Mouse (Mus musculus): ENCODE measurements around the gene Prss42. TPM values are rescaled to one million over a fixed set of nuclear protein-coding genes. Genes with fewer than 3 reads are reported as not detected.
A peak's percentile ranks its signal among the peaks of the same experiment; 100 is the strongest.

The Prss42 gene
- polyA plus RNA-seq, 1 experiment: not detected

DNA sequence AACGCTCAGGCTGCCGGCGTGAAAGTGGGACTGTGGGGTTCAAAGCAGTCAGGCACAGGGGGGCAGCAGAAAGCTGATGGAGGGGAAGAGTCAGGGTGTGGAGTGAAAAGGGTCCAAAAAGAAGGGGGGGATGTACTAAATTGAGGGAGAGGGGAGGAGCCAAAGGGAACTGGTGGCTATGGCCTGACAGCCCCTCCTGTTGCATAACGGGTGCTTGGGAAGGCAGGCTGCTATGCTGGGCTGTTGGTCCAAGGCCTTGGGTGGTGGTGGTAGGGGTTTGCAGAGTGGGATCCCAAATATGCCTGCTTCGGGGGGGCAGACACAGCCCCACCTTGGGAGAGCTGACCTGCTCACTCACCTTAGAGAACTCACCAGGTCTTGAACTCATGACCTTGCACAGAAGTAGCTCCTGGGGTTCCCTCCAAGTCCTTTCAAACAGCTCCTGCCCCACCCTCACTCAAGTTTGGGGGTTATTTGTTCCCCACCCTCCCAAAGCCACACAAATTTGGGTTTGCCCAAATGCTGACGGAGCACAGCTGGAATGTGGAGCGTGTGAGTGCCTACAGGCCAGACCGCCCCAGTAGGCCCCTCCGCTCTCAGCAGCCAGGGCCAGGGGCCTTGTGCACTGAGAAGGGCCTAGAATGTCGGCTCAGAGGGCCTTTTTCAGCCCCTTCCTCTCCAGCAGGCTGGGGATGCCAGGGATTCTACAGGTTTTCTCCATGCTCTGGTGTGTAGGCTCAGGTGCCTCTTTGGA, 22.5 kb upstream of the Prss42 start:
- TF ChIP-seq POLR2A (IDR thresholded peaks at IDR 0.05; ENCODE audit: low read depth, low read length) (no peak), CTCF (IDR thresholded peaks at IDR 0.05; ENCODE audit: extremely low read depth, insufficient read depth, insufficient read length, insufficient replicate concordance) (no peak)
- H3K4me3 ChIP-seq (ENCODE audit: extremely low read depth, insufficient read depth, insufficient read length): no peak overlapping the region
- no peak for DNase-seq (ENCODE audit: low read depth in 1 of 2, low spot score in 2 of 2)
- WGBS: 87% methylated on average over 10 of the region's 10 CpGs
- H3K27me3 ChIP-seq (ENCODE audit: control insufficient read depth, insufficient read depth, low read length): no peaks in the 10 kb centered on the region
- H3K4me1 ChIP-seq (ENCODE audit: control insufficient read depth, insufficient read depth, insufficient read length): no peaks in the 10 kb centered on the region
- no peak overlapping the region for H3K27ac ChIP-seq (ENCODE audit: insufficient read depth, low read length)
- H3K36me3 ChIP-seq (ENCODE audit: control insufficient read depth, insufficient read depth, low read length): no peaks in the 10 kb centered on the region

- DNase-seq (ENCODE audit: low read depth in 1 of 2, low spot score in 2 of 2): no peak
- Histone ChIP-seq H3K27me3 (ENCODE audit: control insufficient read depth, insufficient read depth, low read length) (peaks cover 3% of the 10 kb centered on the region; the same call in 1 of the 2 replicates), H3K4me3 (ENCODE audit: extremely low read depth, insufficient read depth, insufficient read length) (no peak overlapping the region), H3K36me3 (ENCODE audit: control insufficient read depth, insufficient read depth, low read length) (no peaks in the 10 kb centered on the region), H3K27ac (ENCODE audit: insufficient read depth, low read length) (no peak overlapping the region), H3K4me1 (ENCODE audit: control insufficient read depth, insufficient read depth, insufficient read length) (peaks cover 3% of the 10 kb centered on the region)
- TF ChIP-seq POLR2A (IDR thresholded peaks at IDR 0.05; ENCODE audit: low read depth, low read length) (no peak), CTCF (IDR thresholded peaks at IDR 0.05; ENCODE audit: extremely low read depth, insufficient read depth, insufficient read length, insufficient replicate concordance) (no peak)
- 90% methylated on average over 1 of the region's 1 CpGs for WGBS
Measured at GRCm38 (mm10) chr9:110778100-110778499, 19.9 kb upstream of the Prss42 start.

DNA sequence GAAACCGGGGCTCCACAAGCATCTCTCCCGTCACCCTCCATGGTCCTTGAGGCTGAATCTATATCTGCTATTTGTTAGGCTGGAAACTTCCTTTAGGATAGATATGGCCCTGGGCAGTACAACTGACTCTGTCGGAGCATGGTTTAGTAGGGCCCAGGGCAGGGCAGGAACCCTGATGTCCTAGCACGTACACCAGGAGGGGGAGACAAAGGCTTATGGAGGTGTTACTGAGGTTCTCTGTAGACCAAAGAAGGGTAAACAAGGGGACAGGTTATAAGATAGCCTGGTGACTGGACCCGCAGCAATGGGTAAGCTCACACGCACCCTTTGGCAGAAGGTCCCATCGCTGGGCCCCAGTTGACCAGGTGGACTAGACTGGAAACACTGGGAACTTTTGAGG, 19.4 kb upstream of the Prss42 start:
- WGBS: 91% methylated on average over 7 of the region's 7 CpGs

GRCm38 (mm10) chr9:110779242-110779913, 18.6 kb upstream of the Prss42 start:
- H3K27me3 ChIP-seq (ENCODE audit: control insufficient read depth, insufficient read depth, low read length): peaks cover 3% of the 10 kb centered on the region; the same call in 1 of the 2 replicates
- 71% methylated on average over 5 of the region's 5 CpGs for WGBS
- no peak for DNase-seq (ENCODE audit: low read depth in 1 of 2, low spot score in 2 of 2)
- no peak overlapping the region for H3K4me3 ChIP-seq (ENCODE audit: extremely low read depth, insufficient read depth, insufficient read length)
- no peak for TF ChIP-seq CTCF (IDR thresholded peaks at IDR 0.05; ENCODE audit: extremely low read depth, insufficient read depth, insufficient read length, insufficient replicate concordance)
- no peak for TF ChIP-seq POLR2A (IDR thresholded peaks at IDR 0.05; ENCODE audit: low read depth, low read length)
- H3K27ac ChIP-seq (ENCODE audit: insufficient read depth, low read length): no peak overlapping the region
- peaks cover 3% of the 10 kb centered on the region for H3K4me1 ChIP-seq (ENCODE audit: control insufficient read depth, insufficient read depth, insufficient read length)
- H3K36me3 ChIP-seq (ENCODE audit: control insufficient read depth, insufficient read depth, low read length): no peaks in the 10 kb centered on the region

More for the DNA sequence above, 19.4 kb upstream of the Prss42 start:
- peaks cover 3% of the 10 kb centered on the region for H3K4me1 ChIP-seq (ENCODE audit: control insufficient read depth, insufficient read depth, insufficient read length)
- DNase-seq (ENCODE audit: low read depth in 1 of 2, low spot score in 2 of 2): no peak
- H3K27ac ChIP-seq (ENCODE audit: insufficient read depth, low read length): no peak overlapping the region
- no peak for TF ChIP-seq CTCF (IDR thresholded peaks at IDR 0.05; ENCODE audit: extremely low read depth, insufficient read depth, insufficient read length, insufficient replicate concordance)
- no peak for TF ChIP-seq POLR2A (IDR thresholded peaks at IDR 0.05; ENCODE audit: low read depth, low read length)
- no peak overlapping the region for H3K4me3 ChIP-seq (ENCODE audit: extremely low read depth, insufficient read depth, insufficient read length)
- peaks cover 3% of the 10 kb centered on the region; the same call in 1 of the 2 replicates for H3K27me3 ChIP-seq (ENCODE audit: control insufficient read depth, insufficient read depth, low read length)
- H3K36me3 ChIP-seq (ENCODE audit: control insufficient read depth, insufficient read depth, low read length): no peaks in the 10 kb centered on the region

DNA sequence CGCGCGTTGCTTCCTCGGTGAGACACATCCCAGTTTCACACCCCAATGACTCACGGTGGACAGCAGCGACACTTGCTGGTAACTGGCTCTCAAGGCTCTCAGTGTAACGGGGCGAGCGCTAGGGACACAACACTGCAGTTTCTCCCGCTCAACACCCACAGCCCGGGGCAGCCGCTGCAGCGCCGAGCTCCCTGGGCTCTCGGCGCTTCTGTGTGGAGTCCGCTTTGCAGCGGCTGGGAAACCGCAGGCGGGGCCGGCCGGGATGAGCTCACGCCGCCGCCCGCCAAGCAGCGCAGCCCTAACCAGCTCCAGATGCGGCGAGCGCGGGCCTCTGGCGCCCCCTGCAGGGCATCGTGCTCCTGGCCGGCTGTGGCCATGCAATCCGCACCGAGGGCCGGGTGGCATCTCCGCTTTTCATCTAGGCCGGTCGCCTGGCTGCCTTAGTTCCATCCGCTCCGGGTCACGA, 16.7 kb upstream of the Prss42 start:
- Histone ChIP-seq H3K27me3 (ENCODE audit: control insufficient read depth, insufficient read depth, low read length) (peaks cover 3% of the 10 kb centered on the region; the same call in 1 of the 2 replicates), H3K4me3 (ENCODE audit: extremely low read depth, insufficient read depth, insufficient read length) (peak overlapping the region; percentile 46), H3K27ac (ENCODE audit: insufficient read depth, low read length) (peak overlapping the region; percentile 33; the same call in 1 of the 2 replicates), H3K4me1 (ENCODE audit: control insufficient read depth, insufficient read depth, insufficient read length) (peaks cover 3% of the 10 kb centered on the region), H3K36me3 (ENCODE audit: control insufficient read depth, insufficient read depth, low read length) (no peaks in the 10 kb centered on the region)
- TF ChIP-seq CTCF (IDR thresholded peaks at IDR 0.05; ENCODE audit: extremely low read depth, insufficient read depth, insufficient read length, insufficient replicate concordance) (peak; percentile 95), POLR2A (IDR thresholded peaks at IDR 0.05; ENCODE audit: low read depth, low read length) (no peak)
- WGBS: under 1% methylated on average over 43 of the region's 43 CpGs
- DNase-seq (ENCODE audit: low read depth in 1 of 2, low spot score in 2 of 2): peak; percentile 57 to 86

GRCm38 (mm10) chr9:110781731-110782130, 16.2 kb upstream of the Prss42 start:
- Histone ChIP-seq H3K27me3 (ENCODE audit: control insufficient read depth, insufficient read depth, low read length) (peaks cover 3% of the 10 kb centered on the region; the same call in 1 of the 2 replicates), H3K4me1 (ENCODE audit: control insufficient read depth, insufficient read depth, insufficient read length) (peaks cover 3% of the 10 kb centered on the region), H3K4me3 (ENCODE audit: extremely low read depth, insufficient read depth, insufficient read length) (peak overlapping the region; percentile 46; the same call in 1 of the 2 replicates), H3K36me3 (ENCODE audit: control insufficient read depth, insufficient read depth, low read length) (no peaks in the 10 kb centered on the region), H3K27ac (ENCODE audit: insufficient read depth, low read length) (peak overlapping the region; percentile 33; the same call in 1 of the 2 replicates)
- WGBS: 7% methylated on average over 23 of the region's 23 CpGs
- peak in 1 of 2 experiments; percentile 28 for DNase-seq (ENCODE audit: low read depth in 1 of 2, low spot score in 2 of 2)
- TF ChIP-seq POLR2A (IDR thresholded peaks at IDR 0.05; ENCODE audit: low read depth, low read length) (no peak), CTCF (IDR thresholded peaks at IDR 0.05; ENCODE audit: extremely low read depth, insufficient read depth, insufficient read length, insufficient replicate concordance) (no peak)

Data from spleen, adult 2 months (tissue).